Mouse (Mus musculus) neural tube, embryonic 12.5 days (tissue): ENCODE data around the gene Nmrk2. TPM values are rescaled to one million over a fixed set of nuclear protein-coding genes. Genes with fewer than 3 reads are reported as not detected.

Experiments
- ATAC-seq: fragments of 200-750 bp; cut with Nextera tagmentation; 2 replicates; pipeline ENCODE4 v1.8.0; 2017; ENCODE audit warnings: low read depth, mild to moderate bottlenecking, moderate TSS enrichment, moderate library complexity; ENCODE audit not compliant: low FRiP score
- H3K27ac ChIP-seq: fragments of 300-500 bp; sonication (generic); 2 replicates; pipeline ENCODE4 v1.5.1; 2016
- H3K27me3 ChIP-seq: fragments of 300-500 bp; sonication (generic); replicated peaks from 2 replicates; pipeline ENCODE4 v1.6.1; 2016; ENCODE audit warnings: mild to moderate bottlenecking
- H3K36me3 ChIP-seq: fragments of 300-500 bp; sonication (generic); 2 replicates; pipeline ENCODE4 v1.6.1; 2016; ENCODE audit warnings: mild to moderate bottlenecking
- H3K4me1 ChIP-seq: fragments of 300-500 bp; sonication (generic); 2 replicates; pipeline ENCODE4 v1.6.1; 2016
- H3K4me2 ChIP-seq: fragments of 300-500 bp; sonication (generic); replicated peaks from 2 replicates; pipeline ENCODE4 v1.6.1; 2016; ENCODE audit warnings: mild to moderate bottlenecking
- H3K4me3 ChIP-seq: fragments of 300-500 bp; sonication (generic); 2 replicates; pipeline ENCODE4 v1.5.1; 2016
- H3K9ac ChIP-seq: fragments of 300-500 bp; sonication (generic); 2 replicates; pipeline ENCODE4 v1.6.1; 2016; ENCODE audit warnings: mild to moderate bottlenecking
- H3K9me3 ChIP-seq: fragments of 300-500 bp; sonication (generic); 2 replicates; pipeline ENCODE4 v1.6.1; 2016; ENCODE audit warnings: mild to moderate bottlenecking
- WGBS: fragments of 180-500 bp; shearing (Covaris S2); methylation state at CpG from one replicate; pipeline ENCODE4 v1.1.7; 2016; 5-methylcytosine and 5-hydroxymethylcytosine counted together
- polyA plus RNA-seq: library from polyadenylated mRNA; unstranded; fragments of >200 nt; fragmentation: Nextera tagmentation; extraction: Ambion mirVana; gene quantifications from 2 replicates; pipeline ENCODE4 v1.2.1, GENCODE M21; 2016

Nmrk2 gene
- polyA plus RNA-seq = 0.14 TPM in 1 of 2 replicates, not detected in the other

GRCm38 (mm10) chr10:81201807-81202758 is at the start of gene Nmrk2:
Nmrk2 (minus strand) TSS chr10:81202051.
- peaks cover 9% of the 10 kb centered on the region; the same call in 1 of the 2 replicates for H3K27me3 ChIP-seq
- H3K36me3 ChIP-seq = peaks cover 12% of the 10 kb centered on the region
- no peak within 1 kb of the TSS for H3K9ac ChIP-seq
- no peak for ATAC-seq
- H3K9me3 ChIP-seq = no peaks in the 10 kb centered on the region
- H3K4me2 ChIP-seq = no peak within 1 kb of the TSS
- no peak within 1 kb of the TSS for H3K27ac ChIP-seq
- no peak within 1 kb of the TSS for H3K4me3 ChIP-seq
- H3K4me1 ChIP-seq = no peaks in the 10 kb centered on the region
- WGBS = 60% methylated on average over 13 of the region's 13 CpGs

GRCm38 (mm10) chr10:81249442-81249841 is 47.6 kb upstream of the Nmrk2 start:
- peaks cover 14% of the 10 kb centered on the region for H3K4me1 ChIP-seq
- no peak overlapping the region for H3K4me2 ChIP-seq
- H3K9ac ChIP-seq = no peak overlapping the region
- no peak for ATAC-seq
- H3K36me3 ChIP-seq = no peaks in the 10 kb centered on the region
- WGBS = 85% methylated on average over 8 of the region's 8 CpGs
- peaks cover 41% of the 10 kb centered on the region for H3K27me3 ChIP-seq
- no peaks in the 10 kb centered on the region for H3K9me3 ChIP-seq
- no peak overlapping the region for H3K4me3 ChIP-seq
- H3K27ac ChIP-seq = no peak overlapping the region

GRCm38 (mm10) chr10:81247804-81248203 is 46.0 kb upstream of the Nmrk2 start:
- ATAC-seq = no peak
- Histone ChIP-seq H3K9ac (no peak overlapping the region), H3K36me3 (0 out of 2 replicates have a peak, but pooled peaks cover 3% of the 10 kb centered on the region), H3K27ac (no peak overlapping the region), H3K4me2 (no peak overlapping the region), H3K4me3 (no peak overlapping the region), H3K9me3 (no peaks in the 10 kb centered on the region), H3K27me3 (peaks cover 34% of the 10 kb centered on the region), H3K4me1 (peaks cover 10% of the 10 kb centered on the region)
- 97% methylated on average over 2 of the region's 2 CpGs for WGBS

DNA sequence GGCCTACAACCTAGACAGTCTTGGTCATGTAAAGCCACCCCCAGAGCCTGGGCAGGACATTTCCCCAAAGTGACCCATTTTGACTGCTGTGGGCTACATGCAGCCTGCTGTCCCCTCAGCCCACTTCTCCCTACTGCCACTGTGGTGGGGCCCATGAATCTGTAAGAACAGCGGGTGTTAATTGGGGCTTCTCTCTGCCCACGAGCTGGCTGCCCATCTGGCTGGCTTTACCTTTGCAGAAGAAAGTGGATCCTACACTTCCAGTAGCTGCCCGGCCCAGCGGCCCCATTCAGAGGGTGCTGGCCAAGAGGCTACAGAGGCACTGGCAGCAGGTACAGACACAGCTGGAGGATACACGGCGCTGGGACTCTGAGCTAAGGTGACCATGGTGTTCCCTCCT is 43.3 kb upstream of the Nmrk2 start:
- no peak overlapping the region for H3K4me3 ChIP-seq
- no peak overlapping the region for H3K27ac ChIP-seq
- no peak overlapping the region for H3K9ac ChIP-seq
- 0 out of 2 replicates have a peak, but pooled peaks cover 3% of the 10 kb centered on the region for H3K36me3 ChIP-seq
- peaks cover 26% of the 10 kb centered on the region for H3K27me3 ChIP-seq
- H3K4me1 ChIP-seq = peaks cover under 1% of the 10 kb centered on the region; the same call in 1 of the 2 replicates
- H3K4me2 ChIP-seq = no peak overlapping the region
- WGBS = 86% methylated on average over 6 of the region's 6 CpGs
- ATAC-seq = no peak
- H3K9me3 ChIP-seq = no peaks in the 10 kb centered on the region

DNA sequence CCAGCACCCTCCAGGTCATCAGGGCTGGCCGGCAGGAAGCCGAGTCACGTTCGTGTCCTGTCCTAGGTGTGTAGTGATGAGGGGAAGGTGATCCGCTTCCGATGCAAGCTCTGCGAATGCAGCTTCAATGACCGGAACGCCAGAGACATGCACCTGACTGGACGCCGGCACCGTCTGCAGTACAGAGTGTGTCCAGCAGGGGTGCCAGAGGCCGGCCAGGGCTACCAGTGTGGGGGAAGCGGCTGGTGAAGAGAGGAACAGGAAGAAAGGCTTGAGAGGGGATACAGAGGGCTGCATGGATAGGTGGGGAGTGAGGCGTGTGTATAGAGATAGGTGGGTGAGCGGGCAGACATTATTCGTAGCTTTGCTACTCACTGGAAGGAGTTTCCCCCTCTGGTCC is 42.7 kb upstream of the Nmrk2 start:
- H3K27me3 ChIP-seq = peaks cover 32% of the 10 kb centered on the region
- H3K36me3 ChIP-seq = 0 out of 2 replicates have a peak, but pooled peaks cover 3% of the 10 kb centered on the region
- no peaks in the 10 kb centered on the region for H3K9me3 ChIP-seq
- no peak overlapping the region for H3K27ac ChIP-seq
- WGBS = 9% methylated on average over 17 of the region's 17 CpGs
- H3K4me3 ChIP-seq = no peak overlapping the region
- peak; percentile 60 for ATAC-seq
- H3K4me1 ChIP-seq = peaks cover 6% of the 10 kb centered on the region; the same call in 1 of the 2 replicates
- H3K4me2 ChIP-seq = no peak overlapping the region
- H3K9ac ChIP-seq = no peak overlapping the region

DNA sequence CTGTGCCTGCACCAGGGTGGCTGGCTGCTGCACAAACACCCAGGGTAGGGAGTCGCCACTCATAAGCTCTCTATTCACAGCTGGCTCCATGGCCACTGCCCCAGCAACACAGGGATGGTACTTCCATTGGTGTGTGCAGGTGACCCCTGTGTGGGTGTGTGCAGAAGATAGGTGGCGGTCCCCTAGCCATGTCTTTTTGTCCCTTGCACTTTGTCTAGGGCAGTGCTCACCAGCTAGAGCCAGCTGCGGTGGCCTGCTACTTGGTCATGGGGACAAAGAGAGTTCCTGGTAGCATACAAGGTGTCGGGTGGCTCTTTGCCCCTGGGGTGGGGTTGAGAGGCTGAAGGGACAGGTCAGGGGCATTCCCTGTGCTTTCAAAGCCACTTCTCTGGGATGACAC is 42.3 kb upstream of the Nmrk2 start:
- Histone ChIP-seq H3K4me3 (no peak overlapping the region), H3K27ac (no peak overlapping the region), H3K27me3 (peaks cover 36% of the 10 kb centered on the region), H3K4me1 (peaks cover 7% of the 10 kb centered on the region; the same call in 1 of the 2 replicates), H3K36me3 (0 out of 2 replicates have a peak, but pooled peaks cover 3% of the 10 kb centered on the region), H3K4me2 (no peak overlapping the region), H3K9ac (no peak overlapping the region), H3K9me3 (no peaks in the 10 kb centered on the region)
- 76% methylated on average over 4 of the region's 4 CpGs for WGBS
- ATAC-seq = no peak

- Histone ChIP-seq H3K27ac (no peak overlapping the region), H3K4me1 (peaks cover 7% of the 10 kb centered on the region; the same call in 1 of the 2 replicates), H3K36me3 (0 out of 2 replicates have a peak, but pooled peaks cover 3% of the 10 kb centered on the region), H3K9ac (no peak overlapping the region), H3K27me3 (peaks cover 48% of the 10 kb centered on the region), H3K4me3 (0 out of 2 replicates have a peak overlapping the region, but pooled peaks have one; percentile 3), H3K9me3 (no peaks in the 10 kb centered on the region), H3K4me2 (no peak overlapping the region)
- 90% methylated on average over 16 of the region's 16 CpGs for WGBS
- ATAC-seq = no peak
Observed at GRCm38 (mm10) chr10:81242021-81242420, 40.2 kb upstream of the Nmrk2 start.

DNA sequence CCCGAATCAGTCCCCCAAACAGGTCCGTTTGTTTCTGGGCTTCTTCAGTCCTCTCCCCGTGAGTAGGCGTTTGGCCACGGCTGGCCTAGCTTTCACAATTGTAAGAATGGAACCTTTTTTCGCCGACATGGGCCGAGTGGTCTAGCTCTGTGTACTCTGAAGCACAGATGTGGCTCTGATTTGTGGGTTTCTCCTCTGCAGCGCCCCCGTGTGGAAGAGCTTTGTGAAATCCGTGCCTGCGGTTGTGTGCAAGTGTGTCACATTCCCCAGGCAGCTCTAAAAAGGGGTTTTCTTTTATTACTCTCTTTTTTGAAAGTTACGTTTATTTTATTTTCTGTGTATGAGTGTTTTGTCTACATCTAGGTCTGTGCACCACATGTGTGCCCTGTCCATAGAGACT is 39.0 kb upstream of the Nmrk2 start:
- Histone ChIP-seq H3K4me3 (no peak overlapping the region), H3K4me2 (no peak overlapping the region), H3K4me1 (peaks cover 7% of the 10 kb centered on the region; the same call in 1 of the 2 replicates), H3K9ac (no peak overlapping the region), H3K27ac (no peak overlapping the region), H3K9me3 (no peaks in the 10 kb centered on the region), H3K27me3 (peaks cover 53% of the 10 kb centered on the region), H3K36me3 (0 out of 2 replicates have a peak, but pooled peaks cover 3% of the 10 kb centered on the region)
- ATAC-seq = no peak
- WGBS = 20% methylated on average over 13 of the region's 13 CpGs

- H3K9ac ChIP-seq = no peak overlapping the region
- H3K27me3 ChIP-seq = peaks cover 47% of the 10 kb centered on the region
- H3K9me3 ChIP-seq = no peaks in the 10 kb centered on the region
- H3K36me3 ChIP-seq = no peaks in the 10 kb centered on the region
- H3K27ac ChIP-seq = no peak overlapping the region
- no peak overlapping the region for H3K4me2 ChIP-seq
- ATAC-seq = no peak
- H3K4me1 ChIP-seq = peaks cover 9% of the 10 kb centered on the region
- 78% methylated on average over 2 of the region's 2 CpGs for WGBS
- H3K4me3 ChIP-seq = no peak overlapping the region
Observed at GRCm38 (mm10) chr10:81238618-81239017, 36.8 kb upstream of the Nmrk2 start.

GRCm38 (mm10) chr10:81236471-81237268 is 34.8 kb upstream of the Nmrk2 start:
- Histone ChIP-seq H3K4me3 (no peak overlapping the region), H3K9me3 (no peaks in the 10 kb centered on the region), H3K4me1 (peaks cover 14% of the 10 kb centered on the region), H3K4me2 (no peak overlapping the region), H3K27ac (no peak overlapping the region), H3K9ac (no peak overlapping the region), H3K27me3 (peaks cover 37% of the 10 kb centered on the region), H3K36me3 (no peaks in the 10 kb centered on the region)
- WGBS = 85% methylated on average over 12 of the region's 12 CpGs
- no peak for ATAC-seq

GRCm38 (mm10) chr10:81234206-81234605 is 32.4 kb upstream of the Nmrk2 start:
- Histone ChIP-seq H3K36me3 (no peaks in the 10 kb centered on the region), H3K4me1 (peaks cover 23% of the 10 kb centered on the region), H3K4me3 (no peak overlapping the region), H3K9me3 (no peaks in the 10 kb centered on the region), H3K4me2 (peak overlapping the region; percentile 86), H3K27ac (no peak overlapping the region), H3K27me3 (peaks cover 26% of the 10 kb centered on the region), H3K9ac (no peak overlapping the region)
- ATAC-seq = no peak
- WGBS = 85% methylated on average over 6 of the region's 6 CpGs

GRCm38 (mm10) chr10:81233226-81233585 is 31.4 kb upstream of the Nmrk2 start:
- Histone ChIP-seq H3K4me2 (peak overlapping the region; percentile 86), H3K36me3 (no peaks in the 10 kb centered on the region), H3K4me1 (peaks cover 28% of the 10 kb centered on the region), H3K27ac (no peak overlapping the region), H3K9ac (peak overlapping the region; percentile 84), H3K27me3 (peaks cover 20% of the 10 kb centered on the region; the same call in 1 of the 2 replicates), H3K9me3 (no peaks in the 10 kb centered on the region), H3K4me3 (peak overlapping the region; percentile 79)
- peak; percentile 53 for ATAC-seq
- under 1% methylated on average over 28 of the region's 28 CpGs for WGBS
